Mouse (Mus musculus) erythroblast, adult 5-6 weeks (primary cell): ENCODE results near the gene Atp6v1e1. TPM values are rescaled to one million over a fixed set of nuclear protein-coding genes. Genes with fewer than 3 reads are reported as not detected.

Experiments used
- ATAC-seq: replicated peaks from 2 replicates; pipeline ENCODE4 v1.8.0; 2016; ENCODE audit warnings: moderate number of reproducible peaks, mild to moderate bottlenecking, moderate TSS enrichment, inconsistent platforms; ENCODE audit not compliant: poor library complexity, low FRiP score, severe bottlenecking
- total RNA-seq, 2 experiments: library from RNA; stranded (forward) in 1 of 2; stranded (reverse) in 1 of 2; fragments of 150-400 nt in 1 of 2; fragments of 200-764, 138-1000 nt in 1 of 2; gene quantifications; 2 replicates each; pipeline versions ENCODE4 v1.2.3 to v1.2.4; 2015 to 2017; ENCODE audit warnings: low replicate concordance in 2 of 2

Atp6v1e1 gene
- total RNA-seq, 2 experiments from 2014 or later = 131 to 234 TPM

DNA sequence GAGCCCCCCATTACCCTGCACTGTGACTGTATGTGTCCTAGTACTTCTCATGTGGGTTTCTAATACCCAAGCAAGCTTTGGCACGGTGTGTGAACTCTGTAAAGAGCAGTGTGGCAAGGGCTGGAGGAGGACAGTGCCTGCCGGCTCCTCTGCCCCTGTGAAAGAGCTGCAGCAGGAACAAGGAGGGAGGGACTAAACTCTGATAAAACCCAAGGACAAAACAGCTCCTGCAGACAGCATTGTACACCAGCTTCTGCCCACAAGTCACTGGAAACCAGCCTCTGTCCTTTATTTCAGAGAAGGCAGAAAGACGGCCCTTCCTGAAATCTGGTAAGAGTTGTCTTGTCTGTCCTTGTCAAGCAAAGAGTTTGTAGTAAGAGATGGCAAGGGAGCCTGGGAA lies 46.3 kb downstream of the Atp6v1e1 start:
- ATAC-seq = no peak

DNA sequence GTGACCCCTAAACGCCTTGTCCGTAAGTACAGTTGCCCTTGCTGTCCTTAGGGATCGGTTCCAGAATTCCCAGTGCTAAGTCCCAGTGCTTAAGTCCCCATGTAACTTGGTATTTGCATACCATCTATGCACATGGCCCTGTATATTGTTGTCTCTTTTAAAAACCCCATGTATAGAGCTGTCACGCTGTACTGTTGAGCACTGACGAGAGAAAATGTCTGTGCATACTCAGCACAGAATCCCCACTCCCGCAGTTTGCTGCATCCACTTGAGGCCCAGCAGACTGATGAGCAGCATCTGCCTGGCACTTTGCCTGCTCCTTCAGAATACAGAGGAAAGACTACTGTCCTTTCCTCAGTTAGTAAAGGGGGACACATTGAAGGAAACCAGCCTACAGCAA lies 48.8 kb downstream of the Atp6v1e1 start:
- no peak for ATAC-seq

DNA sequence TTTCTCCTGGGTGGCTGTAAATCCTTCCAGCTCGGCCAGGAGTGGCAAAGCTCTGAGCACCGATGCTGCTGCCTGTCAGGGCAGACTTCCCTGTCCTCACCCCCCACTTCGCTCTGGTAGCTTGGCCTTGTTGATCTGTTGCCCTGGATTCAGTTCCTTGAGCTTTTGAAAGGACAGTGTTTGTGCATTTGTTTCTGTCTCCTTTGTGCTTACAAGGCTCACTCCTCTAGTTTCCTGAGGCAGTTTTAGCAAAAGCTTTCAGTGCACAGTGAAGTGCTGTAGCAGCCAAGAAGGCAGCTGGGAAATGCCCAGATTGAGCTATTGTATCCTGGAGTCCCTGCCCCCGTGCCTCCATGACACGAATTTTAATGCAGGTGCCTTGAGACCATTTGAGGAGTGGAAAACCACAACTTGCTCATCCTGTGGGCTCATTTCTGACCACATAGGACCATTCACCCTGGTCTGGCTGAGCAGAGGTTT lies 49.4 kb downstream of the Atp6v1e1 start, which contains the start of gene Slc25a18:
TSS of gene Slc25a18 (plus strand) at position 430 of the 480 bp plus-strand sequence.
- no peak for ATAC-seq

DNA sequence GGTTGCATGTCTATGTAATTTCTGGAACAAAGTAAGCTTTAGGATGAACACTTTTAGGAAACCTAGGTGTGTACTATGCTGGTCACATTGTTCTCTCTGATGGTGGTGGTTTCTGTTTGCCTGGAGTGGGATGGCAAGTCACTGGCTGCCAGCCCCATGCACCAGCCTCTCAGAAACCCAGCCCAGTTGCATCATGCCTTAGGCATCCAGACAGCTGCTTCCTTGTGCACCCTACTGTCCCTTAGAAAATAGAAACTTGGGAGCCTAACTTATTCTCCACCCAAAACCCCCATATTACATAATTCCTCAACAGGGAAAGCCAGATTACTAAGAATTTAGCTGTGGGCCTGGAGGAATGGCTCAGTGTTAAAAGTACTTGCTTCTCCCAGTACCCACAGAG lies 50.6 kb downstream of the Atp6v1e1 start:
- no peak for ATAC-seq

DNA sequence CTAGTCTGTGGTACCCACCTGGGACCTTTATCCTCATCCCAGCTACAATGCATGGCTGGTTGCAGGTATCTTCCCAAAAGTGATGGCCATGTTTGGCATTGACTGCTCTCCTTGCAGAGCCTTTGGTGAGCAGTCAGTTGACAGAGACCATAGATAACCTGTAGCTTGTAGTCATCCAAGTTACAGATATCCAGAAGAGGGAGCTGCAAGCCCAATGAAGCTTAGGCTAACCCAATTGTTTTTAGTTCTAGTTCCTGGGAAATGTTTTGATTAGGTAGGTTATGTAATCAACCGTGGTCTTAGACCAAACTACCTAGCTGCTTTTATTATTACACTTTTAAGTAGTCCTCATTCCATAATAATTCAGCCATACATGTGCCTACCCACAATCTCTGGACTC lies 51.2 kb downstream of the Atp6v1e1 start:
- no peak for ATAC-seq

DNA sequence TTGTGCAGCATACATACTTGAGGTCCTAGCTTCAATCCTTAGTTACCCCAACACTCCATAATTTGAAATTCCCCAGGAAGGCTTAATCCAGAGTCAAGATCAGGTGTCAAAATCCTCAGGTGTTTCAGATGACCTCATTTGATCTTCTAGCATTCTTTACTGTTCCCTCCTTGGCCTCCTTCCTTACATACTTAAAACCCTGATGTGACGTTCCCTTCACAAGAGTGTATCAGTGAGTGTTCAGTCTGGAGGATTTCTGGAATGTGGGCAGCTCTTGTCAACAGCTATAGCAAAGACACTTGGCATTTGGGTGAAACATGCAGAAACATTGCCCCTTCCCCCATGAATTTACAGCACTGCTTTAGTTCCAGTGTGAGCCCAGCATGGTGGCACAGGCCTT lies 52.6 kb downstream of the Atp6v1e1 start:
- no peak for ATAC-seq

DNA sequence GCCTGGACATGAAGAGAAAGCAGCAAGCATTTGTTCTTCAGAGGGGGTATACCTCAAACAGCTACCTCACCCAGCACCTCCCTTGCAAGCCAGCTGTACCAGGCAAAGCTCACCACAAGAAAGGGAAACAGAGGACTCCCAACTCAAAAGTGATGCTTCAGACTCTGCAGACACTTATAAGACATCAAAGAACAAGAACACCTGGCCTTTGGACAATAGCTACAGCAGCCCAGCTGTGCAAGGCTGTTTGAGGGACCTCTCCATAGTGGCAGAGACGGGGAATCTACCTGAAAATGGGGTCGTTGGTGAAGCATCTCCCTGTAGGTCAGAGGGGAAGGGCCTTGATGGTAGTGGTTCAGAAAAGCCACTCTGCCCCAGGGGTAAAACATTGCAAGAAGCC lies 61.4 kb downstream of the Atp6v1e1 start:
- no peak for ATAC-seq

DNA sequence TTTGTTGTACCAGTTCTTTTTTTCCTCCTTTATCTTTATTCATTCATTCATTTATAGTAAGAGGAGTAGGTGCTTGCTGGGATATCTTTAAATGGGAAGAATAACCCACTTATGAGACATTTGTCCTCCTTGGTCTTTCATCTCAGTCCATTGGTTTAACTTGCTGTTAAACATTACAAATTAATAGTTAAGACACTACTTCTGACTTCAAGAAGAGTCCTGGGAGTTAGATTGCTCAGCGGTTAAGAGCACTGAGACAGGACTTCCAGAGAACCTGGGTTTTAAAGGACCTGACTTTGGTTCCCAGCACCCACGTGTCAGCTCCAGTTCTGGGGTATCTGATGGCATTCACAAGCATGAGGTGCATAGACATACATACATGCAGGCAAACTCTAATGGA lies 76.2 kb downstream of the Atp6v1e1 start:
- ATAC-seq = no peak

Other genes with a start within 250 kb of the Atp6v1e1 start
- gene Cecr2, start 156.4 kb downstream of the Atp6v1e1 start, total RNA-seq (2015; ENCODE audit: low replicate concordance) = 13.1 and 19.2 TPM in 2 replicates
- gene Cecr2, start 156.4 kb downstream of the Atp6v1e1 start, total RNA-seq (2017; ENCODE audit: low replicate concordance) = 17.0 and 25.6 TPM in 2 replicates
- not detected in 2 replicates for gene Slc25a18, start 49.2 kb downstream of the Atp6v1e1 start, total RNA-seq (2015; ENCODE audit: low replicate concordance)
- 0.26 TPM in 1 of 2 replicates, not detected in the other for gene Slc25a18, start 49.2 kb downstream of the Atp6v1e1 start, total RNA-seq (2017; ENCODE audit: low replicate concordance)
- 20.9 and 27.0 TPM in 2 replicates for gene Bcl2l13, start 13.4 kb upstream of the Atp6v1e1 start, total RNA-seq (2015; ENCODE audit: low replicate concordance)
- gene Bcl2l13, start 13.4 kb upstream of the Atp6v1e1 start, total RNA-seq (2017; ENCODE audit: low replicate concordance) = 38.6 and 38.7 TPM in 2 replicates
- 19.6 and 21.3 TPM in 2 replicates for gene Bid, start 94.1 kb upstream of the Atp6v1e1 start, total RNA-seq (2015; ENCODE audit: low replicate concordance)
- gene Bid, start 94.1 kb upstream of the Atp6v1e1 start, total RNA-seq (2017; ENCODE audit: low replicate concordance) = 5.6 and 9.9 TPM in 2 replicates